Mouse (Mus musculus) brain, embryonic 18.5 days (tissue): ENCODE results near the gene 1700021F05Rik.
A peak's percentile ranks its signal among the peaks of the same experiment; 100 is the strongest.

Source experiments
- DNase-seq: peaks from one replicate; pipeline ENCODE4 v3.0.0-alpha.2; 2012; ENCODE audit warnings: low read depth, low spot score

1700021F05Rik gene

DNA sequence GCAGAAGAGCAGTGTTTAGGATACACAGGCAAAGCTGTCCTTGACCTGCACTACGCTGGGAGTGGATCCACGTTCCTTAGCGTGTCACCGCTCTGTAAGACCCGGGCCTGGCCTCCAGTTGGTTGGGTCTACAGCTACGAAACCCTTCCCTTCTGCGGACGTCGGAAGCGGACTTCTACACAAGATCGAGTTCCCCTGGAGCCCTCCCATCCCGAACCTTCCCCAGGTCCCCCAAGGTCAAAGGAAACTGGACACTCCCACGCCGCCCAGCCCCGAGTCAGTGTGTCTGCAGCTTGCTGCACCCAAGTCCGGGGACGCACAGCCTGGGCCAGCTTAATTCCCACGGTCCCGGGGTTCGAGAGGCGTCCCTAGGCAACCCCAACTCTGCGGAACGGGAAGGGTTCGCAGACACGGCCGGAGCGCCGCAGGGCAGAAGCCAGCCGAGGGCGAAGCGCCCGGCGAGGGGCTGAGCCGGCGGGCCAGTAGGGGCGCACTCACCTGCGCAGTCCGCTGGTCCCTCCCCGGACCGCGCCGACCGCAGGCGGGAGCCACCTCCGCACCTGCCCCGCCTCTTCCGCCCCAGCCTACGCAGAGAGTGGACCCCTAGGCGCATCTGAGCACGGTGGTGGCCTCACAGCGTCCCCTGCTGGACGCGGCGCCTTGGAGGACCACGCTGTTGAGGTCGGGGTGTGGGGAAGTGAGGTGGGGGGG, at the start of gene 1700021F05Rik:
1700021F05Rik (minus strand) TSS at position 553 of the 711 bp plus-strand sequence.
- DNase-seq = peak; percentile 80

DNA sequence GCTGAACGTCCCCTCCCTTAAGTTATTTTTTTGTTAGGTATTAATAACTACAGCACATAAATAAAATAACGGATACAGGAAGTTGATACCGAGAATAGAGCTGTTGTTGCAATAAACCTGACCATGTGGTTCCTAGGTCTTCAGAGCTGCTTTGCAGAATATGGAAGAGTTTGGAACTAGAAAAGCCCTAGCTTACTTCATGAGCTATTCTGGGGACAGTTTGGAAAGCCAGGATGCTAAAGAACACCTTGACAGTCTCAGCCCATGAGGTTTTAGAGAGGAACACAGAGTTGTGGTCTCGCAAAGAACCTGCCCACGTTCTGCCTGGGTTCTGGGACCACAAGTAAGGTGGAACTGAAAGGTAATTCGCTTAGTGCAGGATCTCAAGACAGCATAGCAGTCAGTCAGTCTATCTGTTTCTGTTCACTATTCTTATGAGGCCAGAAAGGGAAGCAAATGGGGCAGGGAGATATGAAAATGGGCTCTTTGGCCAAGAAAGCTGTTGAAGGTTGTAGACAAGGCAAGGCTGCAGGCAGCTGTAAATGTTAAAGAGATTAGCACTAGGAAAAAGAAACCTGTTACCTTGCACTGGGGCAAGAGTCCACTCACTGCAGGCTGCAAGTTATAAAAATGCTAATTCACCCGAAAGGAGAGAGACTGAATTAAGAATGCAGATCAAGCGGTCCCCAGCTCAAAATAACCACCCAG, 47.8 kb upstream of the 1700021F05Rik start:
- DNase-seq = no peak

DNA sequence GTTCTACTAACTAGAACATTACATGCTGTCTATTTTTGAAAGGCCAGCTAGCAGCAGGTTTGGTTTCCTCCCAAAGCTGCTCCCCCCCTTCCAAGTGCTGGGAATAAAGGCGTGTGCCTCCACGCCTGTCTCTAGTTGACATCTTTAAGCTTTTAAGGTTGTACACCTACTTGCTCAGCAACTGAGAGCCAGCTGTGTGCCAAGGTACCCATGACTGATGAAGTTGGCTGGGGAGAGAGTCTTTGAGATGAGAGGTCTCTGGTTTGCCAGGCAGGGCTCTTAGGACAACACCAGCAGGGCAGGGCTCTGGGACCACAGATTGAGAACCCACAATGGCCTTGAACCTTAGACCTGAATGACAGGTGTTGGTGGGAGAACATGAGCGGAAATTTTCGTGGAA, 43.7 kb upstream of the 1700021F05Rik start:
- no peak for DNase-seq

DNA sequence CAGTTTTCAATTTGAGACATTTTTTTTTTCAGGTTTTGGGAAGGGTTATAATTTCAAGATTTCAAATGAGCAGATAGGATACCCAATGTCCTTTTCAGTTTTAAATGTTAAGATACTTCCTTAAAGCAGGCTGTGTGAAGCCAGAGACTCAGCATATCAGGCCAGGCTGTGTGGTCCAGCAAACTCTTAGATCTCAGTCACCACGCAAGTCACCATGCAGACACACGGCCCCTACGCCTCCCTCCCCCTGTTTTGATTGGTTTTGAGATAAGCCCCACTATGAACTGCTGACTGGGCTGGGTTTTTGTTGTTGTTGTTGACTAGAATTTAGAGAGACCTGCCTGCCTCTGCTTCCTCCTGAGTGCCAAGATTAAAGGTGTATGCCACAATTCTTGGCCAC, 40.5 kb upstream of the 1700021F05Rik start:
- DNase-seq = no peak

DNA sequence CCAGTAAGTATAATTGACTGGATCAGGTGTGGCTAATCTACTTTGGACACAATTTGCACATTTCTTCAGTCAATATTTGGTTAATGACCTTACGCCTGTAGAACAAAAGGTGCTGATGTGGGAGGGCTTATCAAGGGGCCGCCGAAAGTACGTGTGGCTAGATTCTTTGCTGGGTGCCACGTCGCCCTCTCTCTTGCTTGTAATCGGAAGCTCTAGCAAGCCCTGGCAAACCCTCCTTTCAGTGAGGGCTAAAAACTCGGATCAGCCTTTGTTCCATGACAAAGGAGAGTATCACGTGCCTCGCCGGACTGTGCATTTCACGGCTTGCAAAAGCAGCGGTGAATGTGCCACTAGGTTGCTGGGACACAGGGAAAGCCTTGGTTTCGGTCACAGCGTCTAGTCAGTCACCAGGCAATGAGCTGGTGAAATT, 39.9 kb upstream of the 1700021F05Rik start:
- peak; percentile 69 for DNase-seq

DNA sequence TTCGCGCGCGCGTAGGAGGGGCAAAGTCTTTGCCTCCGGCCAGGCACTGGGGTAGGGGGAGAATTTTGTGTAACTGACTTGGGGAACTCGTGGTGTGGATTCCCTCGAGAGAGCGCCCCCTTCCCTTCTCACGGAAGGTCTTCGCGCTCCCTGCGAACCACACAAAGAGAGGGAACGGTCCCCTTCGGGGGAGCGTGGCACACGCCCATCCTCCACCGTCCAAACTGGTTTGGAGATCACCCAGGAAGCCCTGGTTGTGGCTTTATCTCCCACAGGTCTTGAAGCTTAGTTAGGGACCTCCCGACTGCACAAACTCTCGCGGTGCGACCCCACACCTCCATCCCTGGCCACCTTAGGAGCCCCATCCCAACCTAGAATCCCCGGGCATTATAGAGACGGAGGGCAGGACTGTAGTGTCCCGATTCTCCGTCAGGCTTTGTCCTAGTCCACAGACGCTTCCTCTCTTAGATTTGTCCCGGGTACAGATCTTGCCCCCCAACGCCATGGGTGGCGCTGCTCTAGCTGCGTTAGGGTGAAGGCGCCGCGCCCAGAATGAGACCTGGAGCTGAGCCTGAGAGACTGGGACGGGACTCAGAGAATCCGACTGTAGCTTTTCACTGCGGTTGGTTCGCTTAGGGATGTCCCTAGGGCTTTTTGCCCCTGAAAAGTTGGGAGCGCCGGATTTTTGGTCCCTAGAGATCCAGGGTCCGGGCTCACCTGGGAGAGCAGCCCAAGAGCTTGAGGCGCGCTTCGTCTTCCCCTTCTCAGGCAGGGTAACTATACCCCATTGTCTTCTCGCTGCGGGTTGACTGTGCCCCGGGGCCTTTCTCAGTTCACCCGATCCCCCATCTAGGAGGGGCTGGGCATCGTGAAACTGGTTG, 38.8 kb upstream of the 1700021F05Rik start:
- peak; percentile 59 for DNase-seq

DNA sequence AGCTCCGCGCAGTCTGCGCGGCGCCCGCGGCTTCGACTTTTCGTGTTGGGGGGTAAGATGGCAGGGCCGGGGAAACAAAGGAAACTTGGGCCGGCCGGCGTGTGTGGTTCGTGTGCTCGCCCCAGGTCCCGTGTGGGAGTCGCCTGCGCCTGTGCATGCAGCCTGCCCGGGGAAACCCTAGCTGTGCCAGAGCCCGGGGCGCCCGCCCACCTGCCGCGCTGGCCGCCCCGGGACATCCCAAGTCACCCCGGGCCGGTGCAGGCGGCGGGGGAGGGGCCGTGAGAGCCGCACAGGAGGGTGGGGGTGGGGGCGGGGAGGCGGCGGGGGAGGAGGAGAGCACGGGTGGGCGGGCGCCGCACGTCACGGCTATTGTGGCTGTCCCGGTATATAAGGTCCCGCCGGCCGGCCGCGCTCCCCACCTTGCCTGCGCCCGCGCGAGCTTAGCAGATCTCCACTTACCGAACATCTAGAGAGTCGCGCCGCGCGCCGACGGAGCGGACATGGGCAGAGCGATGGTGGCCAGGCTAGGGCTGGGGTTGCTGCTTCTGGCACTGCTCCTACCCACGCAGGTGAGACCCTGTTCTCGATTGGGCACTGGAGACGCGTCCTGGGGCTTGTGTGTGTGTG, 38.1 kb upstream of the 1700021F05Rik start:
- DNase-seq = peak; percentile 66

DNA sequence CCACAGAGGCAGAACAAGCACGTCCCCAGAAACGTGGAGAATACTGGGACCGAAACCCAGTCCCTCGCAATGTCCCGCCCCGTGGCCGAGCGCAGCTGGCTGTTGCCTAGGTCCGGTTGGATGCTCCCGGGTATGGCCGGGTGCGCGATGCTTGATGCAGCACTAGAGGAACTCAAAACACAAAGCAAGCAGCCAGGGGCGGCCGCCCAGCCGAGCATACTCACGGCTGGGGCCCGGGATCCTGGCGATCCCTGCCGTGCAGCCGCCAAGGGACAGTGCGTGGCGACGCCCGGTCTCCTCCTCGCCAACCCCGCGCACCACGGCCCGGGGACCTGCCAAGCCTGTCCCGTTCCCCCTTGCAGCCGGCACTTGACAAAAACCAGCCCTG, 37.6 kb upstream of the 1700021F05Rik start:
- no peak for DNase-seq

DNA sequence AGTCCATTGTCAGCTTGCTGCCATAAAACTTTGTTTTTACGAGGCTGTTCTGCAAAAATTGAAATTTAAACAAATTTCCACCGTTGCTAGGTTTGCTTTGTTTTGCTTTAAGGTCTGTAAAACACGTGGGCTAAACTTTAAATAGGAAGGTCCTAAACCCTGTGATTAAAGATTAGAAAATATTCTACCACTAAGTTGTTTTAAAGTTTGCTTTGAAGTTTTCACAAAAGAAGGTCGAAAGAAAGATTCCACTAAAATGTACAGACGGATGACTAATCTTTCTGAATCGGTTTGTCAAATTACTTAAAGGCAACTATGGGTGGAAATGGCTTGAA, 37.2 kb upstream of the 1700021F05Rik start, which contains the start of gene Cd24a:
Cd24a (plus strand) TSS at position 288 of the 335 bp plus-strand sequence.
- no peak for DNase-seq

DNA sequence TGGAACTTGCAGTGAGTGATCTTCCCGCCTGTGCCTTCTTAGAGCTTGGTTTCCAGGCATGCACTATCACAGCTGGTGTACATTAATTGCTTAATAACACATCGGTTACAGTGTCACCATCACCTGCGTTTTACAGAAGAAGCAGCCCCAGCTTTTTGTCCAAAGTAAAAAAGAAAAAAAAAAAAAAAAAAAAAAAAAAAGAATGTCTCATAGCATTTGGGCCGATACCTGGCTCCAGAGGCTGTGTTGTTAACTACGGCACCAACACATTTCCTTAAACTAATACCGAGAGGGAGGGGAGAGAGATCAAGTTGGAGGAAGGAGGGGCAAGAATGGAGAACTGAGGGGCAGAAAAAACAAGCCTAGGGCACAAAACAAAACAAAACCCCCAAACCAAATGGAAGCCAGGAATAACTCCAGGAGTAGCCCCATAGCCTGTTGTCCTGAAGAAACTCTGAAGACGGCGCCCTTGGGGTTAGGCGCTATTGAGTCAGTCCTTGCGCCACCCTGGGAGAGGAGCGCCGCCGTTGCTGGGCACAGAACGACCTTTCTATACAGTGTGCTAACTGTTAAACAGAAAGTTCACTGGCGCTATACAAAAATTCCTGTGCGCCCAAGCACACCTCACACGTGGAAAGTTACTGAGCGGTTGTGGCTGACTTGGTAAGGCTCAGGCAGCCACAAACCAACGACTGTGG, 36.7 kb upstream of the 1700021F05Rik start:
- DNase-seq = no peak

DNA sequence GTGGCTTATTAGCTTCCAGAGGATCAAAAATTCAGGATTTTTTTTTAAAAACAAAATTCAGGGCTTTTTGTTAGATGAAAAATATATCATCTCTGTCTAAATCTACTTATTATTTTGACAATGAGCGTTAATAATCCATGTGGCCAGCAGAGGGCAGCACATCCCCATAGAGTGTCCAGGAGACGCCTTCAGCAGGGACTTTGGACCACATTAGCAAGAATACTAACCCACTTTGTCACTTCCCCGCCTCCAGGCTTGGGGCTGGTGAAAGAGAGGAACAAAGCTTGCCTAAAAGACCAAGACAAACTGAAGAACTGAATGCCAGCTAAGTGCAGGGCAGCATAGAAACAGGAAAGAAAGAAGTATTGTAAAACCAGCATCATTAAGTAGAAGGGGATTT, 34.2 kb upstream of the 1700021F05Rik start:
- peak; percentile 60 for DNase-seq

DNA sequence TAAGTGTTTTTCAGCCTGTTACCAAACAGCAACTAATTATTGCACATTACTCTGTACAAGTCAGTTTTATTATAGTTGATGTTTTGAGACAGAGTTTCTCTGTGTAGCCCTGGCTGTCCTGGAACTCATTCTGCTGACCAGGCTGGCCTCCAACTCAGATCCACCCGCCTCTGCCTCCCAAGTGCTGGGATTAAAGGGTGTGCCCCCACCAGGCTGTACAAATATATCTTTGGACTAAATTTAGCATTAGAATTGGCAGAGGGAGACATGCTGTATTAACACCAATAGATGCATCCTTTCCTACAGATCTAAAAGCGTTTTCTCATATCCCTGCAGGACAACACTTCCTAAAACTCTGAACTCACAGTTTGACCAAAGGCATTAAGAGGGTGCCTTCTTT, 33.6 kb upstream of the 1700021F05Rik start:
- DNase-seq = no peak

DNA sequence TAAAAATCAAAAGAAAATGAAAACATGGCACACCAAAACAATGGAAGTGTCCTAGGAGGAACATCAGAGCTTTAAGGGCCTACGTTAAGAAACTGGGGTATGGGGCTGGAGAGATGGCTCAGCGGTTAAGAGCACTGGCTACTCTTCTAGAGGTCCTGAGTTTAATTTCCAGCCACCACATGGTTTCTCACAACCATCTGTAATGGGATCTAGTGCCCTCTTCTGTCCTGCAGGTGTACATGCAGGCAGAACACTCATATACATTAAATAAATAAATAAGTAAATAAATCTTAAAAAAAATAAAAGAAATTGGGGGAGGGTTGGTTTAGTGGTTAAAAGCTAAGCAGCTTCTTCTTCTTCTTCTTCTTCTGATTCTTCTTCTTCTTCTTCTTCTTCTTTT, 20.5 kb upstream of the 1700021F05Rik start:
- no peak for DNase-seq

DNA sequence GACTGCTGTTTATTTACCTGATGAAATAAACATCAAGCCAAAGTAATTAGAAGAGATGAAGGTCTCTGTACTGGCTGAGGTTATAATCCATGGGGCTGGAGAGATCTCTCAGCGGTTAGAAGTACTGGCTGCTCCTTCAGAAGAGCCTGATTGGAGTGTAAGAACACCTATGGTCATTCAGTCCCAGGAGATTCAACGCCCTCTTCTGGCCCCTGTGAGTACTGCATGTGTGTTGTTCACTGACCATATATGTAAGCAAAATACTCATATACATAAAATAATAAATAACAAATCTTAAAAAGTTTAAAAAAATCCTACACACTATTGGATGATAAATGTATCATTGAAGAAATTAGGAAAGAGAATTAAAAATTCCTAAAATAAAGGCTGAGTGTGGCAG, 20.0 kb upstream of the 1700021F05Rik start:
- DNase-seq = no peak

DNA sequence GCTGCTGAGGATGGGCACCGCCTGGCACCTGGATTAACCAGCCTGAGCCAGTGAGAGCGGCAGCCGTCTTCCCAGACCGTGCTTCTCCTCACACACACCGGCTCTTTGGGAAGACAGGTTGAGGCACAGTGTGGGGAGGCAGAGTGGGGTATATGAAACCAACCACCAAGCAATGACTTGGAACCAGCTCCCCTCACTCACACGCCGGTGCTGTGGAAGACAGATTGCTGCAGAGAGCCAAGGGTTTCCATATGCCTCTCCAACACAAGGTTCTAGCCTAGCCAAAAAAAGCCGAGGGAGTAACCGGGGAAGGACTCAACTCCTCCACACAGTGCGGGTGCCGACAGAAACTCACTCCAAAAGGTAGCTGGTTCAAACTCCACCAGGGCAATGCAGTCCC, 18.5 kb upstream of the 1700021F05Rik start:
- DNase-seq = no peak

DNA sequence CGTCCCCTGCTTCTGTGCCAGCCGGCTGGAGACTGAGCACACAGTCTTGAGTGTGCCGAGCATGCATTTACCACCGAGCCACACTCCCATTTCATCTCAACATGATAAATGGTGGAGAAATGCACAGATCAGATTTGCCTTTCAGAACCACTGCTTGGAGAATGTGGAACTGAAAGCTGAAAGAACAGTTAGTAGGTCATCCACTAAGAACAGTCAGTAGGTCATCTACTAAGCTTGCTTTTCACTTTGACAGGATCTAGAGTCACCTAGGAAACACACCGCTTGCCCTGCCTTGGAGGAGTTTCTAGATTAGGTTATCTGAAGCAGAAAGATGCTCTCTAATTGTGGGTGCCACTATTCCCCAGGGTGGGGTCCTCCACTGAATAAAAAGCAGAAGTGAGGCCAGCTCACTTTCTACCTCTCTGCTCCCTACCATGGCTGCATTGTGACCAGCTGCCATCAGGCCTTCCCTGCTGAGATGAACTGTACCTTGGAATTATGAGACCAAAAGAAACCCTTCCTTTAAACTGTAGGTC, 16.9 kb upstream of the 1700021F05Rik start:
- no peak for DNase-seq

DNA sequence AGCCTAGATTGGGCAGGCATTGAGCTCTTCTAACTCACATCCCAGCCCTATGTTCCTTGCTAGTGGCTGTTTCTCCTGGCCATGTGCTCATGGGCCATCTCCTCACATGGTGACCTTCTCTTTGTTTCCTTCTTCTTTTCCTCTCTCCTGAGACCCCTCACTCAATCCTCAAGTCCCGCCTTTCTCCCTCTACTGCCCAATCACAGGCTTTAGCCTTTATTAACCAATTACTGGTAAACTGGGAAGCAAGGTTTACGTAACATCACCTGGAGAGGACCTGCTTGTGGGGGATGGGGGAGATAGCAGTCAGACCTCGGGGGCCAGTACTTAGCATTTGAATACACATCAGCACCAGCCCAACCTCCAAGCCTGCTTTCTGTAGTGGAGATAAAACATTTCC, 10.6 kb upstream of the 1700021F05Rik start:
- no peak for DNase-seq

DNA sequence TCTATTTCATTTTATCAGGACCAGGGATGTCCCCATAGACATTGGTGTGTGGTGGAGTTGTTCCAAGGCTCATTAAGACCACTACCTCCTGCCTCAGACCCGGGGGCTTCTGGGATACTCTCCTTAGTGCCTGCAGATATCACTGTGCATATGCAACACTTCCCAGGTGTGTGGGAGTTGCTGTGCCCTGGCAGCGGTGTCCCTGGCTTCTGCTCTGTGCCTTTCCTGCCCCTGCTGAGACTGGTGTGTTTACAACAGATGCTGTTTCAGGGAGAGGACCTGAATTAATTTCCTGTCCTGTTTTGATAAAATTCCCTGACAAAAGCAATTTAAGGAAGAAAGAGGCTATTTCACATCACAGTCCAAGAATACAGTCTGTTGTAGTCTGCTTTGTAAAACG, 10.1 kb upstream of the 1700021F05Rik start:
- no peak for DNase-seq

DNA sequence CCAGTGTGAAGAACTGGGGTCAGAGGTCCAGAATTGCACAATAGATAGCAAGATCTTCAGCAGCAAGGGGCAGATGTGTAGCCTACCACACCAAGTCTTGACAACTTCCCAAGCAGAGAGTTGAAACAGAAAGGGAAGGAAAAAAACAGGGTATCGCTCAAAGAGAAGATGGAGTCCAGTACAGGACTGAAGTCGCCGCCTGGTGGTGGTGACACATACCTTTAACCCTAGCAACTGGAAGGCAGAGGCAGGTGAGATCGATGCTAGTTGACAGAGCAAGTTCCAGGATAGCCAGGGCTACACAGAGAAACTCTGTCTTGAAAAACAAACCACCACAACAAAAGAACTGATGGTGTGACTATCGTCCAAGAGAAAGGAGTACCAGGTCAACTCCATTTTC, 8.6 kb upstream of the 1700021F05Rik start:
- no peak for DNase-seq

DNA sequence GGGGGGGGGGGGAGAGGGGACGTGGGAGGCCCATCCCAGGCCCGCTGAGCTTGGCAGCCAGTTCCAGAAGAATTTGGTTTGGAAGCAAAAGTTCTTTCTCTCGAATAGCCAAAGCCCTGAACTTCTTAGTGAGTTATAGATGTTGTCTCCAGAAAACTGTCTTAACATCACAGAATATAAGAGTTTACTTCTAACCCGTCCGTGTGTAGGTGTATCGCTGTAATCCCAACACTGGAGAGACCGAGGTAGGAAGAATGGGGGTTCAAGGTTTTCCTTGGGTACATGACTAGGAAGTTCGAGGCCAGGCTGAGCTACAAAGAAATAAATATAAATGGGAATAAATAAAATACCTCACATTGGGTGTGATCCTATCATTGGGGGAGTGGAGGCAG, 355 bp upstream of the 1700021F05Rik start:
- DNase-seq = no peak

DNA sequence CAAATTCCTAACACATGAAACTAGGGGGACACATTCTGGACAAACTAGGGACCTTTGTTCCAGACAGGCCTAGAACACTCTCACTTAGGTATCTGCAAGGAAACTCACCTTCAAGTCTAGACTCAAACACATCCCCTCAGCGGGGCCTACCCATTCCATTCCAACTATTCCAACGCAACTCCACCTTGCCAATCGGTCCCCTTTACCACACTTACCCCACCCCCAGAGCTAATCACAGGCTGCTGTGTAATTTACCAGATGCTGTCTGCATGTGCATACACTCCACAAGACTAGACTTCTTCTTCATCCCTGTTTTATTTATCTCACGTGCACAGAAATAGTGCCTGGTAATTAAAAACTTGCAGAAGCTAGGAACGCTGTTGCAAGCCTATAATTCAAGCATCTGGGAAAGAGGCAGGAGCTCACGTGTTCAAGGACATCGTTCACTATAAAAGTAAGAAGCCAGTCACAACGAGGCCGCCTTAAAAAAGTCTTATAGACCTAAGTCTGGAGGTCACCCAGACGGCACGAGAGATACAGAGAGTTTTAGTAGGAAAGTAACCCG, 966 bp downstream of the 1700021F05Rik start:
- no peak for DNase-seq
